Mouse (Mus musculus): ENCODE measurements around the gene Adprh. TPM values are rescaled to one million over a fixed set of nuclear protein-coding genes. Genes with fewer than 3 reads are reported as not detected.

The Adprh gene
- polyA plus RNA-seq, 1 experiment from 2014 or later: 98.3 TPM

- Histone ChIP-seq H3K27me3 (ENCODE audit: control insufficient read depth, insufficient read depth, low read length) (no peaks in the 10 kb centered on the region), H3K9me3 (ENCODE audit: control insufficient read depth, low read length) (no peaks in the 10 kb centered on the region), H3K4me3 (ENCODE audit: low read length) (no peak overlapping the region), H3K4me1 (ENCODE audit: control insufficient read depth, insufficient read depth, low read length) (no peaks in the 10 kb centered on the region), H3K36me3 (ENCODE audit: control insufficient read depth, insufficient read depth, low read length) (no peaks in the 10 kb centered on the region), H3K9ac (ENCODE audit: low read depth, low read length) (no peak overlapping the region), H3K4me2 (replicated peaks; ENCODE audit: low read depth, low read length) (no peak overlapping the region), H3K27ac (ENCODE audit: low read depth, low read length) (no peak overlapping the region)
- ATAC-seq (ENCODE audit: low FRiP score, low TSS enrichment): no peak
- WGBS: 89% methylated on average over 6 of the region's 6 CpGs
Observed at GRCm38 (mm10) chr16:38406708-38407107, 45.8 kb downstream of the Adprh start.

- H3K36me3 ChIP-seq (ENCODE audit: control insufficient read depth, insufficient read depth, low read length): no peaks in the 10 kb centered on the region
- no peak overlapping the region for H3K27ac ChIP-seq (ENCODE audit: low read depth, low read length)
- no peaks in the 10 kb centered on the region for H3K4me1 ChIP-seq (ENCODE audit: control insufficient read depth, insufficient read depth, low read length)
- no peaks in the 10 kb centered on the region for H3K9me3 ChIP-seq (ENCODE audit: control insufficient read depth, low read length)
- no peak overlapping the region for H3K4me3 ChIP-seq (ENCODE audit: low read length)
- no peak overlapping the region for H3K4me2 ChIP-seq (replicated peaks; ENCODE audit: low read depth, low read length)
- H3K27me3 ChIP-seq (ENCODE audit: control insufficient read depth, insufficient read depth, low read length): no peaks in the 10 kb centered on the region
- WGBS: 83% methylated on average over 5 of the region's 5 CpGs
- no peak for ATAC-seq (ENCODE audit: low FRiP score, low TSS enrichment)
- no peak overlapping the region for H3K9ac ChIP-seq (ENCODE audit: low read depth, low read length)
Observed at GRCm38 (mm10) chr16:38406293-38406692, 46.2 kb downstream of the Adprh start.

GRCm38 (mm10) chr16:38403639-38404038, 48.9 kb downstream of the Adprh start:
- Histone ChIP-seq H3K4me1 (ENCODE audit: control insufficient read depth, insufficient read depth, low read length) (peaks cover 14% of the 10 kb centered on the region), H3K4me3 (ENCODE audit: low read length) (no peak overlapping the region), H3K9me3 (ENCODE audit: control insufficient read depth, low read length) (no peaks in the 10 kb centered on the region), H3K4me2 (replicated peaks; ENCODE audit: low read depth, low read length) (no peak overlapping the region), H3K27me3 (ENCODE audit: control insufficient read depth, insufficient read depth, low read length) (no peaks in the 10 kb centered on the region), H3K9ac (ENCODE audit: low read depth, low read length) (no peak overlapping the region), H3K36me3 (ENCODE audit: control insufficient read depth, insufficient read depth, low read length) (no peaks in the 10 kb centered on the region), H3K27ac (ENCODE audit: low read depth, low read length) (no peak overlapping the region)
- no peak for ATAC-seq (ENCODE audit: low FRiP score, low TSS enrichment)
- 94% methylated on average over 7 of the region's 7 CpGs for WGBS

- ATAC-seq (ENCODE audit: low FRiP score, low TSS enrichment): no peak
- no peaks in the 10 kb centered on the region for H3K36me3 ChIP-seq (ENCODE audit: control insufficient read depth, insufficient read depth, low read length)
- no peak overlapping the region for H3K27ac ChIP-seq (ENCODE audit: low read depth, low read length)
- no peak overlapping the region for H3K4me2 ChIP-seq (replicated peaks; ENCODE audit: low read depth, low read length)
- no peaks in the 10 kb centered on the region for H3K27me3 ChIP-seq (ENCODE audit: control insufficient read depth, insufficient read depth, low read length)
- peaks cover 14% of the 10 kb centered on the region for H3K4me1 ChIP-seq (ENCODE audit: control insufficient read depth, insufficient read depth, low read length)
- no peak overlapping the region for H3K9ac ChIP-seq (ENCODE audit: low read depth, low read length)
- H3K4me3 ChIP-seq (ENCODE audit: low read length): no peak overlapping the region
- 87% methylated on average over 6 of the region's 6 CpGs for WGBS
- H3K9me3 ChIP-seq (ENCODE audit: control insufficient read depth, low read length): no peaks in the 10 kb centered on the region
Observed at GRCm38 (mm10) chr16:38401468-38401867, 51.0 kb downstream of the Adprh start.

GRCm38 (mm10) chr16:38400311-38400960, 52.1 kb downstream of the Adprh start:
- Histone ChIP-seq H3K9me3 (ENCODE audit: control insufficient read depth, low read length) (no peaks in the 10 kb centered on the region), H3K4me2 (replicated peaks; ENCODE audit: low read depth, low read length) (peak overlapping the region; percentile 51), H3K36me3 (ENCODE audit: control insufficient read depth, insufficient read depth, low read length) (no peaks in the 10 kb centered on the region), H3K4me3 (ENCODE audit: low read length) (peak overlapping the region; percentile 23), H3K27ac (ENCODE audit: low read depth, low read length) (no peak overlapping the region), H3K4me1 (ENCODE audit: control insufficient read depth, insufficient read depth, low read length) (peaks cover 14% of the 10 kb centered on the region), H3K27me3 (ENCODE audit: control insufficient read depth, insufficient read depth, low read length) (no peaks in the 10 kb centered on the region), H3K9ac (ENCODE audit: low read depth, low read length) (peak overlapping the region; percentile 54)
- WGBS: 78% methylated on average over 9 of the region's 9 CpGs
- peak; percentile 22; the same call in 1 of the 2 replicates for ATAC-seq (ENCODE audit: low FRiP score, low TSS enrichment)

GRCm38 (mm10) chr16:38399531-38400231, 52.8 kb downstream of the Adprh start:
- peak overlapping the region; percentile 54 for H3K9ac ChIP-seq (ENCODE audit: low read depth, low read length)
- H3K4me1 ChIP-seq (ENCODE audit: control insufficient read depth, insufficient read depth, low read length): peaks cover 14% of the 10 kb centered on the region
- ATAC-seq (ENCODE audit: low FRiP score, low TSS enrichment): peak; percentile 88
- H3K27ac ChIP-seq (ENCODE audit: low read depth, low read length): peak overlapping the region; percentile 62
- no peaks in the 10 kb centered on the region for H3K27me3 ChIP-seq (ENCODE audit: control insufficient read depth, insufficient read depth, low read length)
- no peaks in the 10 kb centered on the region for H3K9me3 ChIP-seq (ENCODE audit: control insufficient read depth, low read length)
- peak overlapping the region; percentile 23 for H3K4me3 ChIP-seq (ENCODE audit: low read length)
- no peaks in the 10 kb centered on the region for H3K36me3 ChIP-seq (ENCODE audit: control insufficient read depth, insufficient read depth, low read length)
- H3K4me2 ChIP-seq (replicated peaks; ENCODE audit: low read depth, low read length): peak overlapping the region; percentile 51
- WGBS: 5% methylated on average over 17 of the region's 17 CpGs

- Histone ChIP-seq H3K27ac (ENCODE audit: low read depth, low read length) (peak overlapping the region; percentile 62), H3K4me1 (ENCODE audit: control insufficient read depth, insufficient read depth, low read length) (peaks cover 14% of the 10 kb centered on the region), H3K4me2 (replicated peaks; ENCODE audit: low read depth, low read length) (no peak overlapping the region), H3K4me3 (ENCODE audit: low read length) (no peak overlapping the region; the same call in 1 of the 2 replicates), H3K9me3 (ENCODE audit: control insufficient read depth, low read length) (no peaks in the 10 kb centered on the region), H3K27me3 (ENCODE audit: control insufficient read depth, insufficient read depth, low read length) (no peaks in the 10 kb centered on the region), H3K36me3 (ENCODE audit: control insufficient read depth, insufficient read depth, low read length) (no peaks in the 10 kb centered on the region), H3K9ac (ENCODE audit: low read depth, low read length) (0 out of 2 replicates have a peak overlapping the region, but pooled peaks have one; percentile 54)
- 74% methylated on average over 3 of the region's 3 CpGs for WGBS
- peak; percentile 32; the same call in 1 of the 2 replicates for ATAC-seq (ENCODE audit: low FRiP score, low TSS enrichment)
Observed at GRCm38 (mm10) chr16:38399076-38399475, 53.4 kb downstream of the Adprh start.

- no peaks in the 10 kb centered on the region for H3K36me3 ChIP-seq (ENCODE audit: control insufficient read depth, insufficient read depth, low read length)
- 93% methylated on average over 6 of the region's 6 CpGs for WGBS
- no peak overlapping the region for H3K27ac ChIP-seq (ENCODE audit: low read depth, low read length)
- no peak overlapping the region for H3K4me3 ChIP-seq (ENCODE audit: low read length)
- H3K27me3 ChIP-seq (ENCODE audit: control insufficient read depth, insufficient read depth, low read length): no peaks in the 10 kb centered on the region
- peaks cover 14% of the 10 kb centered on the region for H3K4me1 ChIP-seq (ENCODE audit: control insufficient read depth, insufficient read depth, low read length)
- H3K9me3 ChIP-seq (ENCODE audit: control insufficient read depth, low read length): no peaks in the 10 kb centered on the region
- H3K9ac ChIP-seq (ENCODE audit: low read depth, low read length): no peak overlapping the region
- no peak overlapping the region for H3K4me2 ChIP-seq (replicated peaks; ENCODE audit: low read depth, low read length)
- ATAC-seq (ENCODE audit: low FRiP score, low TSS enrichment): no peak
Observed at GRCm38 (mm10) chr16:38398266-38398665, 54.2 kb downstream of the Adprh start.

- WGBS: 41% methylated on average over 13 of the region's 13 CpGs
- H3K4me2 ChIP-seq (replicated peaks; ENCODE audit: low read depth, low read length): no peak overlapping the region
- H3K36me3 ChIP-seq (ENCODE audit: control insufficient read depth, insufficient read depth, low read length): no peaks in the 10 kb centered on the region
- H3K4me1 ChIP-seq (ENCODE audit: control insufficient read depth, insufficient read depth, low read length): peaks cover 14% of the 10 kb centered on the region
- no peak overlapping the region for H3K4me3 ChIP-seq (ENCODE audit: low read length)
- H3K27ac ChIP-seq (ENCODE audit: low read depth, low read length): no peak overlapping the region
- H3K27me3 ChIP-seq (ENCODE audit: control insufficient read depth, insufficient read depth, low read length): no peaks in the 10 kb centered on the region
- no peak overlapping the region for H3K9ac ChIP-seq (ENCODE audit: low read depth, low read length)
- H3K9me3 ChIP-seq (ENCODE audit: control insufficient read depth, low read length): no peaks in the 10 kb centered on the region
- no peak for ATAC-seq (ENCODE audit: low FRiP score, low TSS enrichment)
Observed at GRCm38 (mm10) chr16:38396155-38396554, 56.3 kb downstream of the Adprh start.

Measured in kidney, embryonic 14.5 days (tissue).